Comparison of ENCODE assay signal across 9 mouse cellular contexts in the genomic region with DNA sequence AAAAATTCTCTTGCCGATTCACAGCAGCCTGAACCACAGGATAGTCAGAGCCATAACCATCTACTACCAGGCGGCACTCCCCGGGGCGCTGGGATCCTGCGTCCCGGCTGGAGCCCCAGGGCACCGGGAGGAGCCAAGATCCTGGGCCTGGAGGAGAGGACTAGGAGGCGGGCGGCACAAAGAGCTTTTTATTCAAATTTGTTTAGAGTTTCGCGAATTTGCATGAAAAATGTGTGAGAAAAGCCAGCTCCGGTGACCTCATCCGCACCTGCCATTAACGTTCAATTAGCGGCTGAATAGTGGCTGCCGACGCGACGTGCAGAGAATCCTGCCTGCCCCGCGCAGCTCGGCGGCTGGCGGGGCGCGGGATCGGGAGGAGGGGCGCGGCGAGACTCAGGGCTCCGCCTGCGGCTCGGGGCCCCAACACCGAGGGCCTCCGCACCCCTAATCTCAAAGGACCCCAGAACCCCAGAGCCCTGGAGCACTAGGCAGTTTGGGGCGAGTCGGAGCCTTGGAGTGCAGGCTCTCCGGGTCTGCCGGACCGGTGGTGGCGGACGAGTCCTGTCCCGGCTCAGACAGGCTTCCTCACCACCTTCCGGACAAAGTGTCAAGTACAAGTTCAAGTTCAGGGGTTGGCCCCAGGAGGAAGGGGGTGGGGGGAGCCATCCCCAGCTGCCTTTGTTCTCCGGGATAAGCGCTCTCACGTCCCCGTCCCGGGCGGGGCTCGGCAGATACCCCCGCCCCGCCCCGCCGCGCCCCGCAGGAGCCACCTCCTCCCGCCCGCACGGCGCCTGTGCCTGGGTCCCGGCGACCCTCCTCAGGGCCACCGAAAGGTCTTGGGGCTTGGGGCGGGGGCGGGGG.
DNase-seq lines count a peak whose midpoint lies in the region; ATAC-seq and TF ChIP-seq lines count a peak whose summit lies in the region.
"Had no signal": no experiment of that assay in that cellular context is flagged by ENCODE, and none has a peak within 500 bp of the region (broad histone marks: within the 10 kb centered on the region; RNA-seq: fewer than 3 reads in every experiment).

No protein-coding gene starts in this region.

- H3K4me2 ChIP-seq in kidney, postnatal 0 days (ENCODE audit: low read length) = peak overlapping the region; percentile 55
- H3K4me2 ChIP-seq in midbrain, embryonic 14.5 days (ENCODE audit: low read length) = peak overlapping the region; percentile 90

- TF ChIP-seq CTCF in kidney, postnatal 0 days (IDR thresholded peaks at IDR 0.05; ENCODE audit: low read depth) = no peak

- peak; percentile 65 for DNase-seq in left cerebral cortex, postnatal 36 days (ENCODE audit: low spot score in 2 of 2)
- no peak for DNase-seq in left cerebral cortex, adult 11 months (ENCODE audit: low spot score)
- DNase-seq in cerebellum, adult 18-20 months = peak; percentile 64 to 73
- no peak for DNase-seq in heart, embryonic 10.5 days (ENCODE audit: low spot score)
- no peak for DNase-seq in kidney, postnatal 0 days (ENCODE audit: low spot score)
- peak; percentile 85 for DNase-seq in midbrain, embryonic 14.5 days
- DNase-seq in spleen, postnatal 10 days (ENCODE audit: low spot score in 2 of 2) = no peak
- DNase-seq in ovary, postnatal 14 days (ENCODE audit: low spot score) = no peak

- no peak overlapping the region for H3K27ac ChIP-seq in heart, embryonic 10.5 days
- no peak overlapping the region for H3K27ac ChIP-seq in kidney, postnatal 0 days
- peak overlapping the region; percentile 91 for H3K27ac ChIP-seq in midbrain, embryonic 14.5 days (replicated peaks; ENCODE audit: low read depth, low read length)
- H3K27ac ChIP-seq: macrophage had no signal

- peaks cover 100% of the 10 kb centered on the region for H3K27me3 ChIP-seq in heart, embryonic 10.5 days (ENCODE audit: insufficient read depth, poor library complexity, severe bottlenecking)
- peaks cover 89% of the 10 kb centered on the region for H3K27me3 ChIP-seq in kidney, postnatal 0 days (ENCODE audit: insufficient read depth, low read length)
- peaks cover 23% of the 10 kb centered on the region for H3K27me3 ChIP-seq in midbrain, embryonic 14.5 days (ENCODE audit: control insufficient read depth, insufficient read depth, low read length)

- no peaks in the 10 kb centered on the region for H3K9me3 ChIP-seq in heart, embryonic 10.5 days
- no peaks in the 10 kb centered on the region for H3K9me3 ChIP-seq in kidney, postnatal 0 days (replicated peaks; ENCODE audit: low read length)
- H3K9me3 ChIP-seq in midbrain, embryonic 14.5 days (ENCODE audit: control insufficient read depth, low read length) = no peaks in the 10 kb centered on the region

- no peaks in the 10 kb centered on the region for H3K36me3 ChIP-seq in heart, embryonic 10.5 days
- H3K36me3 ChIP-seq in kidney, postnatal 0 days (ENCODE audit: insufficient read depth, low read length) = no peaks in the 10 kb centered on the region
- peaks cover 13% of the 10 kb centered on the region; the same call in 1 of the 2 replicates for H3K36me3 ChIP-seq in midbrain, embryonic 14.5 days (ENCODE audit: control insufficient read depth, insufficient read depth, low read length)

- H3K4me3 ChIP-seq in heart, embryonic 10.5 days = peak overlapping the region; percentile 55
- H3K4me3 ChIP-seq in kidney, postnatal 0 days (replicated peaks; ENCODE audit: low read depth, low read length) = peak overlapping the region; percentile 38
- peak overlapping the region; percentile 46 for H3K4me3 ChIP-seq in midbrain, embryonic 14.5 days (replicated peaks; ENCODE audit: low read depth, low read length)

- WGBS in heart, embryonic 10.5 days = 1% methylated on average over 56 of the region's 66 CpGs
- WGBS in kidney, postnatal 0 days = under 1% methylated on average over 60 of the region's 66 CpGs
- under 1% methylated on average over 66 of the region's 66 CpGs for WGBS in midbrain, embryonic 14.5 days

- no peak overlapping the region for H3K9ac ChIP-seq in kidney, postnatal 0 days (ENCODE audit: low read depth, low read length)
- H3K9ac ChIP-seq in midbrain, embryonic 14.5 days (replicated peaks; ENCODE audit: low read length) = peak overlapping the region; percentile 70

- H3K4me1 ChIP-seq in heart, embryonic 10.5 days = peaks cover 16% of the 10 kb centered on the region
- H3K4me1 ChIP-seq in kidney, postnatal 0 days (replicated peaks; ENCODE audit: insufficient read depth, low read length) = peaks cover 12% of the 10 kb centered on the region; the same call in 1 of the 2 replicates
- H3K4me1 ChIP-seq in midbrain, embryonic 14.5 days (ENCODE audit: control insufficient read depth, insufficient read depth, low read length) = peaks cover 33% of the 10 kb centered on the region

- intact Hi-C loops in left cerebral cortex, postnatal 36 days (cut with DNase I) = loop anchor here (2.0 kb wide), 1 partner anchor 15 kb away; no protein-coding TSS in a partner anchor

- no peak for ATAC-seq in kidney, postnatal 0 days (replicated peaks; ENCODE audit: low FRiP score, low read depth)
- peak; percentile 70 for ATAC-seq in midbrain, embryonic 14.5 days (ENCODE audit: low FRiP score, low TSS enrichment)

Comparison
In these comparisons a context has a peak if more than half of its experiments do, and no peak if none do; other contexts are left out.
1. DNase-seq: peak in left cerebral cortex, postnatal 36 days (2 of 2), cerebellum, adult 18-20 months (2 of 2) and midbrain, embryonic 14.5 days (single experiment); none in left cerebral cortex, adult 11 months (single experiment), heart, embryonic 10.5 days (single experiment), kidney, postnatal 0 days (single experiment), spleen, postnatal 10 days (0 of 2) and ovary, postnatal 14 days (single experiment).
2. Peak in every context shown above with its lines, with median percentiles within 50 percentile points of each other: H3K4me3 ChIP-seq.